Mouse (Mus musculus): ENCODE measurements around the gene Homer2.

Homer2 gene

GRCm38 (mm10) chr7:81707471-81708140 is at the start of gene Homer2:
Gene Homer2 (minus strand): TSS chr7:81707527.
- peak; percentile 49 to 51 for DNase-seq (ENCODE audit: low spot score in 2 of 2)

DNA sequence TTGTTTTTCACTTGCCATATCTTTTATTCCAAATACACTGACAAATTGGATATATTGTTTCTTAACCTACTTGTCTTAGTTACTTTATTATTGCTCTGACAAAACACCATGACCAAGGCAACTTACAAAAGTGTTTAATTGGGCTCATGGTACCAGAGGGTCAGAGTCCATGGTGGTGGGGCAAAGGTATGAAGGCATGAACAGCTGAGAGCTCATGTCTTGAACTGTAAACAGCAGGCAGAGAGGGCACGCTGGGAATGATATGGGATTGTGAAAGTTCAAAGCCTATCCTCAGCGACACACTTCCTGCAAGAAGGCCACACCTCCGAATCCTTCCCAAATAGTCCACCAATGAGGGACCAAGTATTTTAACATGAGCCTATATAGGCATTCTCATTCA is 40.6 kb upstream of the Homer2 start:
- DNase-seq (ENCODE audit: low spot score in 2 of 2), result no peak

- peak in 1 of 2 experiments; percentile 15 for DNase-seq (ENCODE audit: low spot score in 2 of 2)
These were observed 36.8 kb upstream of the Homer2 start for GRCm38 (mm10) chr7:81744145-81744544.

GRCm38 (mm10) chr7:81740010-81740409 is 32.7 kb upstream of the Homer2 start:
- DNase-seq (ENCODE audit: low spot score in 2 of 2), result no peak

DNA sequence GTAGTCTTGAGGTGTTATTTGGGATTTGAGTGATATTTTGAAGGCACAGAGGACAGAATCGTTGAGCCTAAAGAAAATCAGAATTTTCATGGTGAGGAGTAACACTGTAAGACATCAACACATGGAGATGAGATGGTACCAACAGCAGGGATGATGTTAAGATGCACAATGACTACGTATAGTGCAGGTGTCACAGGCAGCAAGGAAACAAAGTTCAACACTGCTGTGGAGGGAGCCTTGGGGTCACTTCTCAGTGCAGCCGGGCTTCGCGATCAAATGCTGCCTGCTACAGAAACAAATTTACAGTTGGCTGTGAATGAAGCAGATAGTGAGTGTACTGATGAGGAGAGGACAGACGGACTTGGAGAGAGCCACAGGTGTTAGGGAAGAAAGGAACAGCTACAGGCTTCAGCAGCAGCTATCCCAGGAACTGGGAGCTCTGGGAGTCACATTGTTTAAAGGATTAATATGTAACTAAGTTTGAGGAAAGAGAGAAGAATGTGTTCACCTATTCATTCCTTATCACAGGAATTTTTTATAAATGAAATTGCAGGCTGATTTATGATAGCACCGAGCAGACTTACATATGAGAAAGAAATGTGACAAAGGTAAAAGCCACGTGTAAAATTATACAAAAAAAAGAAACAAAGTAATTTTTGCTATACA is 31.5 kb upstream of the Homer2 start:
- DNase-seq (ENCODE audit: low spot score in 2 of 2), result no peak

DNA sequence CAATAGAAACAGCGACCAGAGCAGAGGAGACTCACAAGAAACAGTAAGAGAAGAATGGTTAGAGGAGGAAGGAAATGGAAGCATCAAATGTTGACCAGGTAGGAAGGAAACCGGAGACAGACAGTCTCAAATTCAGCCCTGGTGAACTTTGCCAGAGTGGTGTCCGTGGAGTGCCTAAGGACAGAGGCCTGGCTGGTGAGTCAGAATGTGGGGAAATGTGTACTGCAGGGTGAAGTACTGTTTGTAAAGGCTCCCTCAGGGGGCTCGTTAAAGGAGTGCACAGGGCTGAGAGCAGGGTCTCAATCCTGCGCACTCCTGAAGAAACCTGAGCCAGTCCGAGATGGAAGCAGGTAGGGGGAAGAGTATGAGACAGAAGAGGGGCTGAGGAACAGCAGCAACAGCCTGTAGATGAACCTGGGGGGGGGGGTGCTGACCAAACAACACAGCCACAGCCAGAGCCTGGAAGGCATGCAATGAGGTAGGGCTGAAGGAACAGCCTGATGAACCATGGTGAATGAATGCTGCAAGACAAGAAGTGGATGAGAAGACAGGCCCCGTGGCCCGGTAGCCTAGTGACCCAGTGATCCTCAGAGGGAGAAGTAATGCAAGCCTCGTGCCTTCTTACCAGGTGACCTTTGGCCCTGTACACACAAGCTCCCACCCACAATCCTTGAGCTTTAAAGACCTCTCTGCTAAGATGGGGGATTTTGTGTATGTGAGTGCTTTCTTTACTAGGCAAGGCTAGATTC is 28.1 kb upstream of the Homer2 start:
- DNase-seq (ENCODE audit: low spot score in 2 of 2), result no peak

DNA sequence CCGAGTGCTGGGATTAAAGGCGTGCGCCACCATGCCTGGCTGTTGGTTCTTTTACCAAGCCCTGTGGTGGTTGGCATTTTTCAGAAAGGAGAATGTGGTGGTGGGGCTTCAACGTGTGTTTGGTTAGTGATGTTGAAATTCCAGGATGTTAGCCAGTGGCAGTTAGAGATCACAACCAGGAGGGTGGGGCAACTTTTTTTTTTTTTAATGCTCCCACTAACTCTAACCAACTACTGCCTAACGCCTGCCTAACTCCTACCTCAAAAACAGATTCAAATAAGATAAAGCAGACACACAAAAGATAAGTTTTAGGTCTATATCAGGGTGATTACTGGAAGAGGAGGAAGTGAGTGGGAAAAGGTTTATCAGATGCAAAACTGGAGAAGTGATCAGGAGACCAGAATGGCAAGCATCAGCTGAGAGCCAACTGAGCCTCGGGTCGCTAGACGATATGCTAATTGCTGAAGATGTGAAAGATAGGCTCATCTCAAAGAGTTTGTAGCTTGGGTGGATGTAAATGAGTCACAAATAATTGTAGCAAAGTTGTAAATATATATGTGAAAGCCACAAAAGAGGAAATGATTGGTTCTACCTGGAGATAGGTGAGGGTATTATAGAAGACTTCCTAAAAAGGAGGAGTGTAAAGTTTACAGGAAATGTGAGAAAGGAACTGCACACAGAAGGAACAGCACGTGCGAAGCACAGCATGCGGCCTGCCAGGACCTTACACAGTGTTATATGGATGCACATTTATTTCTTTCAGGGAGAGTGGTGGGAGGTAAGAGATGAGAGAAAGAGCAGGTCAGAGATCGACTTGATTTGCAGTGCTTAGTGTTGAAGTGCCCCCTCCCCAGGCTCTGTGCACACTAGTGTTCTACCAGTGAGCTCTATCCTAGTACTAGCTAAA is 25.1 kb upstream of the Homer2 start:
- no peak for DNase-seq (ENCODE audit: low spot score in 2 of 2)

DNA sequence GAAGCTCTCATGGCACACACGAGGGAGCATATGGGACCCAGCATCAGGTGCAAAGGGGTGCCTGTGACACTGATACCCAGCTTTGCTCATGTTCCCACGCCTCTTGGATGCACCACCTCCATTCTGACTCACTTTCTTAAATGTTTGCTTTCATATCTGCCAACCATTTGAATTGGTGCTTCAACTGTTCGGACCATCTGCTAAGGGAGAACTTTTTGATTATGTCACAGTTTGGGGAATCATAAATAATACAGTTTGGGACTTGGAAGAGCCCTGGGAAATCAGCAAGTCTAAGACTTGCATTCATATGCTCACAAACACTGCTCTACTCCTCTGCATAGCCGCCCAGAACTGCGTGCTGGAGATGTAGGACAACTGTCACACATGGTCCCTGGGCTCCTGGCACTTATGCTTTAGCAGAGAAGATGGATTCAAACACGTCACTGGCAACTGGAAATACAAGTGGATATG is 23.9 kb upstream of the Homer2 start:
- DNase-seq (ENCODE audit: low spot score in 2 of 2), result no peak

GRCm38 (mm10) chr7:81729787-81730186 is 22.5 kb upstream of the Homer2 start:
- no peak for DNase-seq (ENCODE audit: low spot score in 2 of 2)

DNA sequence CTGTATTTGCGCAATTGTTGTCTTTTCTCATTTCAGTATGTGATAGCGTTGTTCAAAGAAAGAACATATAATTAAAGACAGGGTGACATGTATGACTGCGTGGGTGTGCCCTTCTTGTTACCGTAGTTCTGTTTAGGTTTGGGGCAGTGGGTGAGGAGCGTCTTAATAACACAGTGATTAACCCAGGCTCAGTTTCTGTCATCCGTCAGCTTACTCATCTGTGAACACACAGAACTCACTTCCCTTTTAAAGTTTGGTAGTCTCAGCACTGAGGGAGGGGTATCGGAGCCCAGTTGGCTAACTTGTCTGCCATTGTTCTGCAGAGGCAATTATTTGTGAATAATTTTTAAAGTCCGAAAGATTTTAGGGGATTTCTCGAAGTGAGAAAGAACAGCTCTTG is 20.4 kb upstream of the Homer2 start:
- DNase-seq (ENCODE audit: low spot score in 2 of 2), result no peak

DNA sequence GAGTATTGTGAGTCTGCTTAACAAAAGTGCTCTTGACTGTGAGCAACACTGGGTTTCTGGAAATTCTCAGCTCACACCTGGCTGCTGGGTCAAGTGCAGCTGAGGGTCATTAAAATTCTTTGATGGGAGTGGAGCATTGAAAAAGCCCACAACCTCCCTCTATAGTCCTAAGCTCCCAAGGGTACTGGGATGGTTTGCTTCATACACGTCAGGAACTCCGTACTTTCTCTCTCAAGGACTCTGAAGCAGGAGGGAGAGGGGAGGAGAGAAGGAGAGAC is 19.3 kb upstream of the Homer2 start:
- DNase-seq (ENCODE audit: low spot score in 2 of 2), result peak in 1 of 2 experiments; percentile 7

DNA sequence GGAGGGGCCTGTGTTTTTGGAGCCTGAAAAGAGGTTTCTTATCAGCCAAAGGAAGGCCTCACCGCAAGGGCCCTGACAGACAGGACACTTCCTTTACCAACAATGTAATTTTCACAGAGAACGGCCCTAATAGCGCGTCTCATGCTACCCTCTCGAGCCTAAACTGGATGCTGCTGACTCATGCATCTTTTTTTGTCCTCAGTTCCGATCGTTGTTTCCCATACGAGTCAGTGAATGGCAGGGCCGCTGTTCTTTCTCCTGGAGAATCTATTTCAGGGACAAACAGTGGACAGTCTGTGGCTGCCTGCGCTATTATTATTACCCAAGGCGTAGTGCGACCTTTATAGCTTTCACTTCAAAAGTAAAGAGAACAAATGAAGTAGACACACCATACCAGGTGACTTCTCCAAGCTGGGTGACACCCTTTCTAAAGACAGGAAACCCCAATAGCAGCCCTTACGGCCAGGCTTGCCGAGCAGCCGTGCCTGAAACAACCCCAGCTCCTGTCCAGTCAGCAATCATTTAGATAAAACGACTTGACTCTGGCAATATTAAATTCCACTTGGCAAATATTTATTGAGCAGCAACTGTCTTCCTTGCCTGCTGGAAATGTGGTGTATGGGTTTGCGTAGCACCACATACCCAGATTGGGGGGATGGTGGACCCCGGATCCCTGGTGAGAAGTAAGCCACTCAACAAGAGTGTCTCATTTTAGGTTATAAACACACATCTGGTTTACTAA is 18.8 kb upstream of the Homer2 start:
- peak; percentile 16 to 34 for DNase-seq (ENCODE audit: low spot score in 2 of 2)

GRCm38 (mm10) chr7:81723851-81724250 is 16.5 kb upstream of the Homer2 start:
- DNase-seq (ENCODE audit: low spot score in 2 of 2), result no peak

GRCm38 (mm10) chr7:81721271-81721670 is 13.9 kb upstream of the Homer2 start:
- DNase-seq (ENCODE audit: low spot score in 2 of 2), result peak in 1 of 2 experiments; percentile 26

DNA sequence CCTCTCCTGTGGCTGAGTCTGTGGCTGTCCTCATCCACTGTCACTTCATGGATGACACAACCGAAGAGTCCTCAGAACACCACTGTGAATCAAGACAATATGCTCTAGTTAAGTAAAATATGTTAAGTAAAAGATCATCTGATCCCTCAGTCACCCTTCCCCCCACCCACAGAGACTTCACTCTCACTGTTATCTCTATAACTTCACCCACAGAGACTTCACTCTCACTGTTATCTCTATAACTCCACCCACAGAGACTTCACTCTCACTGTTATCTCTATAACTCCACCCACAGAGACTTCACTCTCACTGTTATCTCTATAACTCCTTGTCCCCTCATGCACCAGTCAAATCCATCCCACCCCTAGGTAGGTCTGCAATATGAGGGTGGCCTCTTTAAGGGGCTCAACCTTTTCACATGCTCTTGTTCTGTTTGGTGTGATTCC is 11.9 kb upstream of the Homer2 start:
- no peak for DNase-seq (ENCODE audit: low spot score in 2 of 2)

DNA sequence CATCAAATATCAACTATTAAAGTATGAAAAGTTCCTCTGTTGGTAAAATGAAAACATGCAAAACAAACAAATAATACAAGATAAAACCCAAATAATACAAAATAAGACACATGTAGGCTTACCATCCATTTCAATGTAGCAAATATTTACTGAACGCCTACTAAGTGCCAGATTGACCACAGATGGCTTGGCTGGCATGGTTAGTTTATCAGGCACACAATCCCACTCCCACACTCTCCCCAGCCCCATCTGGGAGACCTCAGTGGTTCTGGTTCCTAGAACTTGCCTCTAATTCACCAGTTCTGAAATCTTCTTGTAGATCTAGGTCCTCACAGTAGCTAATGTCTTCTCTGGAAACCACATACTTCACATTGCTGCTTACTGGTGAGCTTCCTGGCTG is 11.3 kb upstream of the Homer2 start:
- DNase-seq (ENCODE audit: low spot score in 2 of 2), result no peak

- DNase-seq (ENCODE audit: low spot score in 2 of 2), result no peak
These were observed 2.8 kb upstream of the Homer2 start for GRCm38 (mm10) chr7:81710166-81710565.

GRCm38 (mm10) chr7:81708165-81708564 is 838 bp upstream of the Homer2 start:
- no peak for DNase-seq (ENCODE audit: low spot score in 2 of 2)

DNA sequence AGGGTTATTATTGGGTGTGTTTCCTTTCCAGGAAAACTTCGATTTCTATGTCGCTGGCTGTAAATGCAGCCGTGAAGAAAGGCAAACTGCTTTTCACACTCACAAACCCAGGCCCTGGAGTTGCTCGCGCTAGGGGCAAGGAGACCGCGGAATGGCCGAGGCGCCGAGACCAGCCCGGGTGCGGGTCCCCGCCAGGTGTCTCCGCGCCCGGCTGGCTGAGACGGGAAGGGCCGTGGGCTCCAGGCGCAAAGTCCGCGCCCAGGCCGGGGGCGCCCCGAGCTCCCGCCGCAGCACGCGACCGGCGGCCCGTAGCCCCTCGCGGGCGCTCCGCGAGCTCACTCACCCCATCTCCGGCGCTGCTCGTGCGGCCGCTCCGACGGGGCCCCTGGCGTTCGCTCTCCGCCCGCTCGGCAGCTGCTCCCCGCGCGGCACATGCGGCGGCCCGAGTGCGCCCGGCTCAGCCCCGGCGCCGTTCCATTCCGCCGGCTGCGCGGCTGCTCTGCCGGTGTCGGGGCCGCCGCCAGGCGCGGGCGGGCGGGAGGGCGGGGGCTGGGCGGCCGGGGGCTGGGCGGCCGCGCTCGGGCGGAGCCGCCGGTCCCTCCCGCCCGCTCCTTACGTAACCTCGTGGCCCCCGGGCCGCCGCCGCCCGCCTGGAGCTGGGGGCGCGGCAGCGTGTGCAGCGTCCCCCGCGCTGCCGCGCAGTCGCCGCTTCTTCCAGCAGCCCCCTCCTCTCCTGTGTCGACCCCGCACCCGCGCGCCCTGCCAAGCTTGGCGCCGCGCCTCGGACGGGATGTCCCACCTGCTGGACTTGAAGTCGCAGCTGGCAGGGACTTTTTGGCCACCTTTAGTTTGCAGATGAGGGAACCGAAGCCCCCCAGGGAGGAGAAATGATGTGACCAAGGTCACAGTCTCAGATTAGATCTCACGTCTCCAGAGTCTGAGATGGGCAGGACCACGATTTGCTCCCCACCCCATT is 623 bp downstream of the Homer2 start:
- DNase-seq (ENCODE audit: low spot score in 2 of 2), result peak in 1 of 2 experiments; percentile 15

GRCm38 (mm10) chr7:81706027-81706415 is 1.3 kb downstream of the Homer2 start:
- no peak for DNase-seq (ENCODE audit: low spot score in 2 of 2)
